Mouse (Mus musculus) spleen, adult 2 months (tissue): ENCODE results near the gene Chn1.

Source experiments
- CTCF ChIP-seq: fragments of 200-500 bp; IDR thresholded peaks from 2 replicates; pipeline ENCODE4 v1.5.1; 2011; ENCODE audit warnings: mild to moderate bottlenecking, inconsistent platforms; ENCODE audit not compliant: insufficient read depth, insufficient read length, insufficient replicate concordance; ENCODE audit errors: extremely low read depth
- POLR2A ChIP-seq: fragments of 200-500 bp; IDR thresholded peaks from 2 replicates; pipeline ENCODE4 v1.6.1; 2011; ENCODE audit warnings: low read depth, low read length, inconsistent platforms

- TF ChIP-seq POLR2A (no peak), CTCF (no peak)
These were observed 4.7 kb upstream of the Chn1 start for GRCm38 (mm10) chr2:73779796-73780195.
